Mouse (Mus musculus): ENCODE data around the gene Kdm4c.

DNA sequence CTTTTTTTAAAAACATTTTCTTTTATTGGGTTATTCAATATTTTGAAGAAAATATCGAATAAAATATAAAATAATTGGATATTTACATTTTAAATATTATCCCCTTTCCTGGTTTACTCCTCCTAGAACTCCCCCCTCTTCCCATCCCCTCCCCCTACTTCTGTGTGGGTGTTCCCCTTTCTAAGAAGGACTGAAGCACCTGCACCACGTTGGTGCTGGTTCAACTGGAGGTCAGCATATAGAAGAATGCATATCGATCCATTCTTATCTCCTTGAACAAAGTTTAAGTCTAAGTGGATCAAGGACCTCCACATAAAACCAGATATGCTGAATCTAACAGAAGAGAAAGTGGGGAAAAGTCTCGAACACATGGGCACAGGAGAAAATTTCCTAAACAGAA, 144.3 kb downstream of the Kdm4c start:
- no peak for TF ChIP-seq CTCF (IDR thresholded peaks at IDR 0.05; ENCODE audit: low read depth)
- TF ChIP-seq EP300 (IDR thresholded peaks at IDR 0.05; ENCODE audit: low read depth) = no peak

Data from heart, postnatal 0 days (tissue).